Mouse (Mus musculus): ENCODE data around the gene Tmem40.

Gene Tmem40

DNA sequence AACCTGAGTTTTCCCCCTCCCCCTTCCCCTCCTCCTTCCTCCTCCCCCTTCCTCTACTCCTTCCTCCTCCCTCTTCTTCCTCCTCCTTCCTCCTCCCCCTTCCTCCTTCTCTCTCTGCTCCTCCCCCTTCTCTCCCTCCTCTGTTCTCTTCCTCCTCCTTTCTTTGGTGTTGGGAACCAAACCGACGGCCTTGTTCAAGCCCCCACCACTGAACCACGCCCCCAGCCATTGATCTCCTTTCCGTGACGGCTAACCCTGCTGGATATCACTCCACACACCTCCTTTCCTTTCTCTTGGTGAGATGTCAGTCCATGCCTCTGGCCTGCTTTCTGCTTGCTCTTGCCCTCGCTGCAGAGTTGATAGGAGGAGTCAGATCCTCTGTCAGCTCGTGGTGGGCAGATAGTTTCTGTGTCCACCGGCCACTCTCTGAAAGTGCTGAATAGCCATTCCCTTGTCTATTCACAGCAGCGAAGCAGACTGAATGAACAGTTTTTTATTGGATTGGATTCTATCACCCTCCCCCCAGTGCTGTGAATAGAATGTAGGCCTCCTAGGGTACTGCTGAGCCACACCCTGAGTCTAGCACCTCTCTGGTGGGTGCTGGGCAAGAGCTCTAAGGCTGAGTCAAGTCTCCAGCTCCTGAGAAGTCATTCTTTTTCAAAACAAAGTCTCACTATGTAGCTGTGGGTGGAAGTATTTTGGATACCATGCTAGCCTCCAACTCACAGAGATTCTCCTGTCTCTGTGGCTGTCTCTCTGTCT is at the start of gene Tmem40:
Gene Tmem40, minus strand, starts transcription at position 416 of the 762 bp plus-strand sequence.
- no peak for DNase-seq (ENCODE audit: low spot score)

DNA sequence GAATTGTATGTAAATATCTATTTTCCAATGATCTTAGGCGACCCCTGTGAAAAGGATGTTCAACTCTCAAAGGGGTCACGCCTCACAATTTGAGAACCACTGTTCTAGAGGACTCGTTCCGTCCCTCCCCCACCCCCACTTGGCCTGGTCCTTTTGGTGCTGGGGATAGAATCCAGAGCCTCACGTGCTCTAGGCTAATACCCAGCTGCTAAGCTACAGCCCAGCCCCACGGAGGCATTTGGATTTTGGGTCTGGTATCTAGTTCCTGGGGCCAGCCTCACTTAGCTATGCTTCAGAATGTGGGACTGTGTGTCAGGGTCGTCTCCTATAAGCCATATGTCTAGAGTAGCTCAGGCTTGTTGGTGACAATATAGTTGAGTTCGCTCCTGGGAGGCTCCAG is 49.4 kb upstream of the Tmem40 start:
- DNase-seq (ENCODE audit: low spot score) = no peak

DNA sequence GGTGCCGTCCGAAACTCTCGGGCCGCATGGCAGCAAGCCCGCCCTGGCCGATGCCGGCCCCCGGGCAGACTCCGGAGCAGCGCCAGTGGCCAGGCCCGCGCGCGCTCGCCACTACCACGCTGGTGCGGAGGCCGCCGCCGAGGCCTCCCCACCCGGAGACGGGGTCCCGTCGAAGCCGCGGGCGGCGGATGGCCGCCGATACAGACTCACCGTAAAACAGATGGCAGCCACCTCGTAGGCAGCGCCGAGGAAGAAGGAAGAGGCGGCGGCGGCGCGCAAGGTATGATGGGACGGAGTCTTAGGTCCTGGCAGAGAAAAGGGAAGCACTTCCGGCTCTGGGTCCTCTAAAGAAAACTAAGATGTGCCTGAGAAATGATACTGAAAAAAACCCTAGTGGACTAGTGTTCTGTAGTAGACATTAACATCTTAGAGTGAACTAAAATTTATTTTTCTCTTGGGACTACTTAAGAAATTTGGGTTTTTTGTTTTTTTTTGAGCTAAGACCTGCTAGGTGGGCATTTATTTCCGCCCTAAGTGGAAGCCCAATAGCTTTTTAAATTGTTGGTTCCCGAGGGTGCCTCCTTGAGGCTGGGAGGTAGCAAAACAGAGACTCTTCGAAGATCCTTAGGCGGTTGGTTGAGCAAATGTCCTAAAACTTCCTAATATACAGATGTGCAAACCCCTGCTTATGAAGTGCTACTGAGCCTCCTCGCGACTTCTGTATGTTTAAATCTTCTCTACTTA is 46.5 kb upstream of the Tmem40 start, which contains the start of gene Rpl32:
Gene Rpl32, minus strand, starts transcription at position 260 of the 744 bp plus-strand sequence.
- DNase-seq (ENCODE audit: low spot score) = peak; percentile 90

DNA sequence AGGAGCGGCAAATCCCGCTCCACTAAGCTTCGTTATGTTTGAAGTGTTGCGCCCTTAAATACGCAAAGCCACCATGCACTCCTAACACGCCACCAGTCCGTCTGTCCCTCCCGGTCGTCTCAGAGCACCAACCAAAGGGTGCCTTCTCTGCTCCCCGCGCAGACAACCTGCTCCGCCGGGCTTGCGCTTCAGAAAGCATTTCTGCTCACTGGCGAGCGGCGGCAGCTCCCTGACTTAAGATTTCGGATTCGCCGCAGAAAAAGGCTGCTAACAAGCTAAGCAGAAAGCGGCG is 45.9 kb upstream of the Tmem40 start:
- DNase-seq (ENCODE audit: low spot score) = no peak

DNA sequence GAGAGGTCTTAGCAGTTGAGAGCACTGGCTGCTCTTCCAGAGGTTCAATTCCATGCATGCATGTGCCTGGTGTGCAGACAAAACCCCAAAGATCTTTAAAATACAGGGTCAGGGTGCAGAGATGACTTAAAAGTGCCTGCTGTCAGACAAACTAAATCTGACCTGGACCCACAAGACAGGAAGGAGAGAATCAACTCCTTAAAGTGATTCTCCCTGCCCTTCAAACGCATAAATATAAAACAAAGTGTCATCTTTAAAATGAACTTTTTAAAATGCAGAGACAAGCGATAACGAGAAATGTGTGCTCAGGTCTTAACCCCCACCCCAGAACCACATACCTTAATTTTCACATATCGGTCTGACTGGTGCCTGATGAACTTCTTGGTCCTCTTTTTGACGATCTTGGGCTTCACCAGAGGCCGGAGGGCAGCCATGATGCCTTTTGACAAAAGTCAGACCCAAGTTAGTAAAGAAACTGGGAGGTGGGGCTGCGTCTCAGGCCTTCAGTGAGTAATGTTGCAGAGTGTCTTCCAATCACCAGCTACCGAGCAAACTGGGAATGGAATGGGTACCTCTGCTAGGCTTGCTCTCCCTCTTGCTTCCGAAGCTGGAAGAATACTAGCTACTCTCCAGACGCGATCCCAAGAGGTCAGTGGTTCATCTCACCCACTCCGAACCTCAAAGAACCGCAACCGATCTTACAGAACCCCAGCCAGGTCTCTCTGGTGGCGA is 45.4 kb upstream of the Tmem40 start:
- no peak for DNase-seq (ENCODE audit: low spot score)

DNA sequence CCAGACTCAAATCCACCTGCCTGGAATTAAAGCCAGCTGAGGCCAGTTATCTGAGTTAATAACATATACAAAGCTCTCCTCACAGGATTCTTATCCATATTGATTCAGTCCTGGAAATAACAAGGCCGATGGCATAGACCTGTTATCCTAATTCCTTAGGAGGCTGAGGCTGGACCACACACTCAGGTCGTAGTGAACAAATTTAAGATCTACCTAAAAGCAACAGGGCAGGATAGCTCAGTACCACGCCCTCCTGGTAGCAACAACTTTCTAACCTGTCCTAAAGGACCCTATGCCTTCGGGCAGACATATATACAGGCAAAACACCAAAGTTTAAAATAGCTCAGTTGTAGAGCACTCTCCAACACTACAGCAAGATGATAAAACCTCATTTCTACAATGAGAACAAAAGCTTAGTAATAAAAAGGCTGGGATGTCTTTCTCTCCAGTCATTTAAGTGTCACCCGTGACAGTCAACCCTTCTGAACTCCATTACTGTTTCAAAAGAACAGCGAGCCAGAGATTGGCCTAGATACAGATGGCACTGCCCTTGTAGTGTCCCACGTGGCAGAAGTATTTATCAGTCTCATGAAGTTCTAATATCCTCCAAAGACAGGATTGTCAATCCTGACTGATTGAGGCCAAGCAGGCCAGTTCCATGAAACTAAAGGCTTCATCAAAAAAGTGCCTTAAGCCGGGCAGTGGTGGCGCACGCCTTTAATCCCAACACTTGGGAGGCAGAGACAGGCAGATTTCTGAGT is 42.4 kb upstream of the Tmem40 start:
- no peak for DNase-seq (ENCODE audit: low spot score)

DNA sequence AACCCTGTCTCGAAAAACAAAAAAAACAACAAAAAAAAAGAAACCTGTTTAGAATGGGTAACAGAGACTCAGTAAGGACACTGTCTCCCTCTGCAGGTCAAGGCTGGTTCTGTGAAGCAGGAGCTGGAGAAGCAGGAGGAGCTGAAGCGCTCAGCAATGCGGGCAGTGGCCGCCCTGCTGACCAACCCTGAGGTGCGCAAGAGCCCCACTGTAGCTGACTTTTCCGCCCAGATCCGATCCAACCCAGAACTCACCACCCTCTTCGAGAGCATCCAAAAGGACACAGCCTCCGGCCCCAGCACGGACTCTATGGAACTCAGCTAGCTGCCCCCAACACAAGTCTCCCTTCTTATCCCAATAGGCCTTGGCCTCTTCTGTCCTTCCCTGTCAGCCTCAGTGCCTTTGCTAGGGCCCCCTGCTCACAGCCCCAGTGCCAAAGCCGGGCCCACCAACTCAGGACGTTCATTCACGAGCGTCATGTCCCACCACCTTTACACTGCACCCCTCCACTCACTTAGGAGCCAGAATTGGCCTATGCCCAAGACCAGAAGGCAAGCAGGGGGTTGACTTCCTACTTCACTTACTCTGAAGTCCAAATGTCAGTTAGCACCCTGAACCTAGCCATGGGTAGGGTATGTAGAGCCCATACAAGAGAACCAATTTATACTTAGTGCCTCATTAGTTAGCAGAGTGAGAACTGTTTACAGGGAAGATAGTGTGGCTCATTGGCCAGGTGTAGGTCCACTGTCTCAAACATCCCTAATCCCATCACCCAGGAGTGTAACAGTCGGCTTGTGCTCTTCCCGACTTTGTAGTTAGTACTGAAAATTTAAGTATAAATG is 41.6 kb upstream of the Tmem40 start:
- DNase-seq (ENCODE audit: low spot score) = peak; percentile 51

DNA sequence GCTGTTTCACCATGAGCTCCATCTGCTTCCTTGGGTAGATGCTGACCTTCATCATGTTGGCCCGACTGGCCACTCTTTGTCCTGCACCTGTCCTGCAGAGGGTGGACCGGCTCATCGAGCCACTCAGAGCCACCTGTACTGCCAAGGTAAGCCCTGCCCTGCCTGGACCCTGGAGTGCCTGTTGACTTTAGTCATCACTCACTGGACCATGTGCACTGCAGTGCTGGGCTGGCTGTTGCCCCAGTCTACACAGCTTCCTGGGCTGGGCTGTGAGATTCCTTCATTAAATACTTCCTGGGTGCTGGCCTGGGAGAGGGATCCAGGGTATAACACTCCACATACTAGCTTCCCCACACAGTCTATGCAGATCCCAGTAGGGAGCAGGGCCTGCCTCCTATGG is 39.6 kb upstream of the Tmem40 start:
- no peak for DNase-seq (ENCODE audit: low spot score)

DNA sequence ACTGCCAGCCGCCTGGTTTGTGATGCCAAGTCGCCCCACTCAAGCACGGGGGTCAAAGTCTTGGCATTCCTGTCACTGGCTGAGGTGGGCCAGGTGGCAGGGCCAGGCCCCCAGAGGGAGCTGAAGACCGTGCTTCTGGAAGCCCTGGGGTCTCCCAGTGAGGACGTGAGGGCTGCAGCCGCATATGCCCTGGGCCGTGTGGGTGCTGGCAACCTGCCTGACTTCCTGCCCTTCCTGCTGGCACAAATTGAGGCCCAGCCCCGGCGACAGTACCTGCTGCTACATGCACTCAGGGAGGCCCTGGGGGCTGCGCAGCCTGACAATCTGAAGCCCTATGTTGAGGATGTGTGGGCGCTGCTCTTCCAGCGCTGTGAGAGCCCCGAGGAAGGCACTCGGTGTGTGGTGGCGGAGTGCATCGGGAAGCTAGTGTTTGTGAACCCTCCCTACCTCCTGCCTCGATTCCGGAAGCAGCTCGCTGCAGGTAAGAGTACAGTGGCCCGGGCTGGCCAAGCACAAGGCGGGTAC is 30.5 kb upstream of the Tmem40 start:
- DNase-seq (ENCODE audit: low spot score) = no peak

DNA sequence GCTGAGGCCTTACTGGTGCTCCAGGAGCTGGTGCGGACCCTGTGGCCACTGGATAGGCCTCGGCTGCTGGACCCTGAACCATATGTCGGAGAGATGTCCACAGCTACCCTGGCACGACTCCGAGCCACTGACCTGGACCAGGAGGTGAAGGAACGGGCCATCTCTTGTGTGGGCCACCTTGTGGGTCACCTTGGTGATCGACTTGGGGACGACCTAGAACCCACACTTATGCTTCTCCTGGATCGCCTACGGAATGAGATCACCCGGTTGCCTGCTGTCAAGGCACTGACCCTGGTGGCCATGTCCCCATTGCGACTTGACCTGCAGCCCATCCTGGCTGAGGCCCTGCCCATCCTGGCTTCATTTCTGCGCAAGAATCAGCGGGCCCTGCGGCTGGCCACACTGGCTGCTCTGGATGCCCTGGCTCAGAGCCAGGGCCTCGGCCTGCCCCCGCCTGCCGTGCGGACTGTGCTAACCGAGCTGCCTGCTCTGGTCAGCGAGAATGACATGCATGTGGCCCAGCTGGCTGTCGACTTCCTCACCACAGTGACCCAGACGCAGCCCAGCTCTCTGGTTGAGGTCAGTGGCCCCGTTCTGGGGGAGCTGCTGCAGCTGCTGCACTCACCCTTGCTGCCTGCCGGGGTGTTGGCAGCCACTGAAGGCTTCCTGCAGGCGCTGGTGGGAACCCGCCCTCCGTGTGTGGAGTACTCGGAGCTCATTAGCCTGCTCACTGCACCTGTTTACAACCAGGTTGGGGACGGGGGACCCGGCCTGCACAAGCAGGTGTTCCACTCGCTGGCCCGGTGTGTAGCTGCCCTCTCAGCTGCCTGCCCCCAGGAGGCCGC is 29.9 kb upstream of the Tmem40 start:
- no peak for DNase-seq (ENCODE audit: low spot score)

DNA sequence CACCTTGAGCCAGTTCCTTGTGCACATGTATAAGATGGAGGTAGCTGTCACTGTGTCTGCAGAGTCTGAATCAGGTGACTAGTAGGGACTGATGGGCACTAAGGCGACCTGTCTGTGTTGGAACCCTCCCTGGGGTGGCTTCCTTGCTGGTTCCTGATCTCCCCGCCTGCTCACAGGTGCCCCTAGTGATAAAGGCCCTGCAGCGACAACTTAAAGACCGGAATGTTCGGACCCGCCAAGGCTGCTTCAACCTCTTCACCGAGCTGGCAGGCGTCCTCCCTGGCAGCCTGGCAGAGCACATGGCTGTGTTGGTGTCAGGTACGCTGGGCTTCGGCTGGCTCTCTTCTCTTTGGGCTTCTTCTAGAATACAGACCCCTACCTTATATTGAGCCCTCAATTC is 28.8 kb upstream of the Tmem40 start:
- no peak for DNase-seq (ENCODE audit: low spot score)

DNA sequence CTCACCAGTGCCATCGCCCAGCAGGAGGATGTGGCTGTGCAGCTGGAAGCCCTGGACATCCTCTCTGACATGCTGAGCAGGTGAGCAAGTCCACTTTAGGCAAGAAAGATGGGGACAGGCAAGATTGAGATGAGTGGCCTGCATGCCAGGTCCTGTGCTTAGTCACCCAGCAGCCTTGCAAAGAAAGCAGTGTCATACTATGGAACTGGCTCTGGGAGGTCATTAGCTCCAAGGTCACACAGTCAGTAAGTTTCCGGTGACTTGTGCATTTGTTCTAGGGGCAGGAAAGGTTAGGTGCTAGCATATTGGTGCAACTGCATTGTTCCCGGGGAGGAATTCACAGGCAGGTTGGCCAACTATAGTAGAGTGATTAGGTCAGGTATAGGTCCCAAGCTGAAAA is 20.6 kb upstream of the Tmem40 start:
- no peak for DNase-seq (ENCODE audit: low spot score)

DNA sequence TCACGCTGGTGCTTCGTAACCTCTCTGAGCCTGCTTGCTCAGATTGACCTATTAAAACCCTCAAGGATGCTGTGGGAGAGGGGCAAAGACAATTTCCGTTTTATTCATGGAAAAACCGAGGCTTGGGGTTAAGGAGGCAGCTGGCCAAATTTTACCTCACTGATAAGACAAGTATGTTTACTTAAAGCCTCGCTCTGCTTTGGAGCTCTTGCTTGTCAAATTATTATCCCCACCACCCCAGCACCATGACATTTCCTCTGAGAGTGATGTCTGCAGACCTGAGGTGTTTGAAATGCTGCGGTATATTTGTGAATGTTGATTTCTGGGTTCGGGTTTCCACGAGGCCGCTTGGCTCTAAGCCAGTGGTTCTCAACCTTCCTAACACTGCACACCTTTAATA is 14.2 kb upstream of the Tmem40 start:
- DNase-seq (ENCODE audit: low spot score) = no peak

DNA sequence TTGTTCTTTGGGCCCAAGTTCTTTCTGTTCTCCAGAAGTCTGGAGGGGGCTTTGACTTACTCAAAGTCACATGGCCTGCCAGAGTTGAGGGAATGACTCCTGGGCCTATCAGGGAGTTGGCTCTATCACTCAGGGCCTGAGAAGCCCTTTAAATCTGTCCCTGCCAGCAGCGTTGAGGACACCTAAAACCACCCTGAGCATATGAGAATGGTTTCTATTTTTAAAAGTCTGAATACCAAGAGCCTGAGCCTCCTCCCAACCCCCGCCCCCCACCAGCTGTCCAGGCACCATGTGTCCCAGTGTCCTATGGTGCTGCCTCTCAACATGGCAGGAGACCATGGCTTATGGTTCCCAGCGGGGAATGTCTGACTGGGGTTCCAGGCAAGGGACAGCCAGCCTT is 13.6 kb upstream of the Tmem40 start:
- DNase-seq (ENCODE audit: low spot score) = no peak

DNA sequence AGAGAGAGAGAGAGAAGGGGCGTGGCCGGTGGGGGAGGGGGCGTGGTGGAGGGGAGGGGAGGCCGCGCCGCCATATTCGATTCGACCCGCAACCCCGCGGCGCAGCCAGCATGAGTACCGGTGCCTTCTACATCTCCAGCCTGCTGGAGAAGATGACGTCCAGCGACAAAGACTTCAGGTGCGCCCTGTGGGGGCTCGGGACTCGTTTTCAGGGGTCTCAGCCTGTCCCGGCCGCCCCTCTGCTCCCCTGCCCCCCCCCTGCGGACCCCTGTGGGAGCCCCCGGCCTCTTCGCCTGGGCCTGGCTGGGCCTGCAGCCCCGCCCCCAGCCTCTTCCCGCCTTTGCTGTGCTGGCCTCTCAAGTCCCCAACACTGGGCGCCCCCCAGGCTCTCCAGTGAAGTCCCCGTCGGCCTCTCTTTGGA is 12.3 kb upstream of the Tmem40 start, which contains the start of gene Cand2:
Gene Cand2, plus strand, starts transcription at position 38 of the 421 bp plus-strand sequence.
- no peak for DNase-seq (ENCODE audit: low spot score)

DNA sequence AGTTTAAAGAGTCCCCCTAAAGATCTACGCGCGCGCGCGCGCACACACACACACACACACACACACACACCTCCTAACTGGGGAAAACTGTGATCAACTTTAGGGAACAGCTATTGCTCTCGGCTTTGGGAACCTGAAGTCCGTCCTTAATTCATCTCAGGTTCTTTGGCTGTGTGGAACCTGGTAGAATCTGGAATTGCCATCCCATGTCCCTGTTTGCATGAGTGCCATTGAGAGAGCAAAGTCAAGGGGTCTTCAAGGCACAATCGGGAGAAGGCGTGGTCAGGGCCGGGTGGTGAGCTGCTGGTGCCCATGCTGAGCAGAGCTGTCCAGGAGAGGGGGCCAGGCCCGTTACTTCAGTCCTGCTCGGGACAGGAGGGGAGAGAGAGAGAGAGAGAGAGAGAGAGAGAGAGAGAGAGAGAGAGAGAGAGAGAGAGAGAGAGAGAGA is 11.8 kb upstream of the Tmem40 start:
- no peak for DNase-seq (ENCODE audit: low spot score)

DNA sequence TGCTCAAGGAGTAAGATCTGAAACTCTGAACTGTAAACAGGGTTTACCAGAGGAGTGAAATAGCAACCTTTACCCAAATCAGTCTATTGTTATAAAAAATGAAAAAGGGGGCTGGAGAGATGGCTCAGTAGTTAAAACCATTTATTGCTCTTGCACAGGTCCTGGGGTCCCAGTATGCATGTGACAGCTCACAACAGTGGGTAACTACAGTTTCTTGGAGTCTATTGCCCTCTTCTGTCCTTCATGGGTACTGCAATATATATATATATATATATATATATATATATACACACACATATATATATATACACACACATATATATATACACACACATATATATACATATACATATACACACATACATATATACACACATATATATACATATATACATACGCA is 10.4 kb upstream of the Tmem40 start:
- no peak for DNase-seq (ENCODE audit: low spot score)

DNA sequence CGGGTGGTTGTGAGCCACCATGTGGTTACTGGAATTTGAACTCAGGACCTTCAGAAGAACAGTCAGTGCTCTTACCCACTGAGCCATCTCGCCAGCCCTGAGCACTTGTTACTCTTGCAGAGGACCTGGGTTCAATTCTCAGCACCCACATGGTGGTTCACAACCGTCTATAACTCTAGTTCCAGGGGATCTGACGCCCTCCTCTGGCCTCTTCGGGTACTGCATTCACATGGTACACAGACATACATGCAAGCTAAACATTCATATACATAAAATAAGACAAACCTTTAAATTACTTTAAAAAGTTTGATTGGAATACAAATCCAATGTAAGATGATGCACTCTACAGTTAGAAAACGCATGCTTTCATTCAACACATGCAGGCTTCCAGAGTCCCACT is 10.0 kb upstream of the Tmem40 start:
- DNase-seq (ENCODE audit: low spot score) = no peak

DNA sequence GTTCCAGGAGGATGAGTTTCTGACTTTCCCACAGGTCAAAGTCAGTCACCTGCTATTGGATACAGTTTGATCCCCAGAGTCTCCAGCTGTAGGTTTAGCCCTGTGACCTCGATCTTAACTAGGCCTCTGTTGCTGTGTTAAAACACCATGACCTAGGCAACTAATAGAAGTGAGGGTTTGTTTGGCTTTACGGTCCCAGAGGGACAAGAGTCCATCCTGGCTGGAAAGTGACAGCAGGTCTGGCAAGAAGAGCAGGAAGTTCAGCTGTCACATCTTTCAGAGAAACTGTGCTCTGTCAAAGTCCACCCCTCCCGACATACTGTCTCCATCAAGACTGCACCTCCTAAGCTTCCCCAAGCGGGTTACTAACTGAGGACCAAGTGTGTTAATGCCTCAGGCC is 8.6 kb upstream of the Tmem40 start:
- DNase-seq (ENCODE audit: low spot score) = no peak

DNA sequence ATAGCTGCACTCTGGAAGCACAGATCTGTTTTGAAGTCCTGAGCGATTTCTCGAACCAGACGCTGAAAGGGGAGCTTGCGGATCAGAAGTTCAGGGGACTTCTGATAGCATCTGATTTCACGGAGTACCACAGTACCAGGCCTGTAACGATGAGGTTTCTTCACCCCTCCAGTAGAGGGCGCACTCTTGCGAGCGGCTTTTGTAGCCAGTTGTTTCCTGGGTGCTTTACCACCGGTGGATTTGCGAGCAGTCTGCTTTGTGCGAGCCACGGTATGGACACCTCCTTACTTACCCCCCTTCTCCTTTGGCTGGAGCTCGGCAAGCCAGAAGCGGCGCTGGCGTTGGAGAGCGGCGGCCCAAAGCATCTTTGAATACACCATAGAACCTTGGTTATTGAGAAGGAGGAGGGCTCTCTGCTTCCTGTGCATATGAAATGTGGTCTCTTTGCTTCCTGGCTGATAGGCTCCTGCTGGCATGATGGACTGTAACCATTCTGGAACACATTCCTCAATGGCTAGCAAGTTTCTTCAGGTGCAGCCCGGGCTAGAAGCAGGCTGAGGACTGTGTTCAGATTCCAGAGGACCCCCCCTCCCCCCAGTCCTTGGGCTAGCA is 8.0 kb upstream of the Tmem40 start:
- DNase-seq (ENCODE audit: low spot score) = no peak
